Mouse (Mus musculus) myocyte (in vitro differentiated cells): Measurements from ENCODE around the gene Pdss2.

Source experiments
- CEBPB ChIP-seq: IDR thresholded peaks from 2 replicates; pipeline ENCODE4 v1.6.1; 2011; ENCODE audit warnings: mild to moderate bottlenecking, moderate library complexity; ENCODE audit not compliant: poor library complexity, insufficient read depth, severe bottlenecking
- E2F4 ChIP-seq: IDR thresholded peaks from one replicate; pipeline ENCODE4 v1.6.1; 2011; ENCODE audit warnings: mild to moderate bottlenecking, control low read depth, moderate library complexity; ENCODE audit not compliant: insufficient read depth
- MAX ChIP-seq: IDR thresholded peaks from one replicate; pipeline ENCODE4 v1.6.1; 2011; ENCODE audit warnings: low read depth, mild to moderate bottlenecking, control low read depth
- POLR2A ChIP-seq: IDR thresholded peaks from one replicate; pipeline ENCODE4 v1.6.1; 2011; ENCODE audit warnings: low read depth, mild to moderate bottlenecking, control low read depth, moderate library complexity; ENCODE audit not compliant: insufficient read length
- POLR2AphosphoS2 ChIP-seq: IDR thresholded peaks from one replicate; pipeline ENCODE4 v1.6.1; 2011; ENCODE audit warnings: low read depth, control low read depth; ENCODE audit not compliant: insufficient read length

DNA sequence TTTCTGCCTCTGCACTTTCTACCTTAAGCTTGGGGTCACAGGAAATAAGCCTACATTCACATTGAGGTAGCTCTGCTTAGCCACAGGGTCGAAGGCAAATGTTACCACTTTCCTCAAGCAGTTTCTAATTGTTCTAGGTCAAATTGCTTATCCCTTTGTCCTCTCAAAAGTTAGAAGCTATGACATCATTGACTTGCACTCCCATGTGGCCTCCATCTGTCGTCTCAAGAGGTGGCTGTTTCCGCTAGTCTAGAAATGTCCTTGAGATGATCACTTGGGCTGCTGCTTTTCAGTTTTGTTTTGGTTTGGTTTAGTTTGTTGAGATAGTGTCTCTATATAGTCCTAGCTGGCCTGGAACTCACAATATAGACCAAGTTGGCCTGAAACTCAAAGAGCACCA is 13.7 kb downstream of the Pdss2 start:
- no peak for TF ChIP-seq POLR2A
- TF ChIP-seq POLR2AphosphoS2 = no peak
- TF ChIP-seq E2F4 = no peak
- no peak for TF ChIP-seq MAX
- TF ChIP-seq CEBPB = no peak
